Mouse (Mus musculus) G1E (cell line): Measurements from ENCODE around the gene Syt5.

Experiments
- CTCF ChIP-seq: IDR thresholded peaks from 2 replicates; pipeline ENCODE4 v1.5.1; 2012; ENCODE audit warnings: low read depth, low read length, inconsistent platforms, mixed read lengths
- GATA1 ChIP-seq: IDR thresholded peaks from 2 replicates; pipeline ENCODE4 v1.6.1; 2012; ENCODE audit warnings: borderline replicate concordance, low read length, inconsistent platforms, mixed read lengths
- POLR2AphosphoS5 ChIP-seq: IDR thresholded peaks from 2 replicates; pipeline ENCODE4 v1.6.1; 2012; ENCODE audit warnings: low read depth, low read length, inconsistent platforms; ENCODE audit not compliant: insufficient replicate concordance
- TAL1 ChIP-seq: conservative IDR thresholded peaks from 2 replicates; pipeline ENCODE4 v1.6.1; 2012; ENCODE audit warnings: low read depth, low read length, inconsistent platforms, mixed read lengths

DNA sequence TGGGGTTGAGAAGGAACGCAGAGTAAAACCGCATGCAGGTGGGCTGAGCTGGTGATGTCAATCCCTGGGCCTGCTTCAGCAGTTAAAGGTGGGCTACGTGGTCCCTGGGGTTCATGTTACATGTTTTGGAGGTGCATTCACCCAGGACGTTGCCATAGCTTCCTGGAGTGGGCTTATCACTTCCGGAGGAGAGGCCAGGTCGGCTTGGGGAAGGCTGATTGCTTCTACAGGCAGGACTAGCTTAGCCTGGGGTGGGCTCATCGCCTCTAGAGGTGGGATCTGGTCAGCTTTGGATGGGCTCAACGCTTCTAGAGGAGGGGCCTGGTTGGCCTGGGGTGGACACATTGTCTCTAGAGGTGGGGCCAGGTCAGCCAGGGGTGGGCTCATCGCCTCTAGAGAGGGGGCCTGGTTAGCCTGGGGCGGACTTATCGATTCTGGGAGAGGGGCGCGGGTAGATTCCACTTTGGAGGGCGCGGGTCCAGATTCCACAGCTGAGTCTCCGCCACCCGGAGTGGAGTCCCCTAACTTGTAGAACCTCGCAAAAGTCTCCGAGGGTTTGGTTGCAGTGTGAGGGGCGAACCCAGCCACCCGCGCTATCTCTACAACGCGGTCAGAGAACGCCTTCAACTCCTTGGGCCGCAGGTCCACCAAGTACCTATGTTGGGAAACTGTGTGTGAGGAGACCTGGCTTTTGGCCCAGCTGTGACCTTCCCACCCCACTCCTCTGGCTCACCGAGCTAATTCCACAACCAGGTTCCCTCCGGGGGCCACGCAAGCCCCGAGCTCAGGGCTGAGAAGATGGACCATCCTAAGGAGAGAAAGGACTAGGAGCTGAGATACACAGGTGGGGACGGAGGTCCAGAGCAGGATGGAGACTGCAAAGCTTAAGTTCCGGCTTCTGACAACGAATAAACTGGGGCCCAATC is 23.9 kb downstream of the Syt5 start:
- no peak for TF ChIP-seq CTCF
- TF ChIP-seq TAL1: no peak
- no peak for TF ChIP-seq POLR2AphosphoS5
- no peak for TF ChIP-seq GATA1
